Mouse (Mus musculus) ES-E14 (cell line): Measurements from ENCODE around the gene Pdcd10. TPM values are rescaled to one million over a fixed set of nuclear protein-coding genes. Genes with fewer than 3 reads are reported as not detected.

Experiments
- DNase-seq: peaks from one replicate; pipeline ENCODE4 v3.0.0-alpha.2; 2013; ENCODE audit warnings: low read depth, low spot score
- H3K27ac ChIP-seq: 2 replicates; pipeline ENCODE4 v1.5.1; 2012; ENCODE audit warnings: low read depth, mild to moderate bottlenecking, low read length, moderate library complexity, mixed read lengths; ENCODE audit not compliant: poor library complexity, insufficient read depth, severe bottlenecking
- H3K36me3 ChIP-seq: 2 replicates; pipeline ENCODE4 v1.6.1; 2012; ENCODE audit warnings: mild to moderate bottlenecking, low read length, moderate library complexity, mixed read lengths; ENCODE audit not compliant: control insufficient read depth, poor library complexity, insufficient read depth, severe bottlenecking
- H3K4me1 ChIP-seq, 2 experiments: fragments of 150-350 bp in 1 of 2; sonication (generic) in 1 of 2; 2 replicates each; pipeline ENCODE4 v1.6.1; 2012; ENCODE audit warnings: low read length in 2 of 2, mild to moderate bottlenecking in 1 of 2, mixed read lengths in 1 of 2; ENCODE audit not compliant: control insufficient read depth in 2 of 2, insufficient read depth in 2 of 2, poor library complexity in 1 of 2
- H3K4me3 ChIP-seq, 2 experiments: fragments of 150-350 bp in 1 of 2; sonication (generic) in 1 of 2; 2 replicates each; pipeline ENCODE4 v1.5.1; 2012; ENCODE audit warnings: low read length in 2 of 2, low read depth in 1 of 2, mild to moderate bottlenecking in 1 of 2, mixed read lengths in 1 of 2; ENCODE audit not compliant: insufficient read depth in 1 of 2, poor library complexity in 1 of 2, severe bottlenecking in 1 of 2
- H3K9ac ChIP-seq: 2 replicates; pipeline ENCODE4 v1.6.1; 2012; ENCODE audit warnings: low read depth, mild to moderate bottlenecking, low read length, mixed read lengths; ENCODE audit not compliant: poor library complexity, insufficient read depth, severe bottlenecking
- H3K9me3 ChIP-seq: fragments of 150-350 bp; sonication (generic); 2 replicates; pipeline ENCODE4 v1.6.1; 2012; ENCODE audit warnings: low read depth, mild to moderate bottlenecking, low read length; ENCODE audit not compliant: control insufficient read depth, insufficient read depth
- CHD2 ChIP-seq: IDR thresholded peaks from 2 replicates; pipeline ENCODE4 v1.6.1; 2014; ENCODE audit warnings: mild to moderate bottlenecking, low read depth, low read length, inconsistent platforms
- HCFC1 ChIP-seq: IDR thresholded peaks from 2 replicates; pipeline ENCODE4 v1.6.1; 2012; ENCODE audit warnings: low read length, inconsistent platforms, borderline replicate concordance; ENCODE audit not compliant: insufficient read depth
- MAFK ChIP-seq: IDR thresholded peaks from 2 replicates; pipeline ENCODE4 v1.6.1; 2014; ENCODE audit warnings: mild to moderate bottlenecking, low read depth, low read length, inconsistent platforms; ENCODE audit not compliant: insufficient read depth
- ZC3H11A ChIP-seq: IDR thresholded peaks from 2 replicates; pipeline ENCODE4 v1.6.1; 2012; ENCODE audit warnings: low read depth, mild to moderate bottlenecking, inconsistent platforms, low read length, borderline replicate concordance
- ZNF384 ChIP-seq: IDR thresholded peaks from 2 replicates; pipeline ENCODE4 v1.6.1; 2012; ENCODE audit warnings: low read depth, low read length, inconsistent platforms
- in situ Hi-C, 2 experiments: fragments of 600-800 bp; cut with MboI; formaldehyde crosslinking; loops; one replicate each; pipeline ENCODE4 v1.15.1; 2025; ENCODE audit warnings: low sequenced_read_pairs in 2 of 2, inconsistent platforms in 1 of 2; ENCODE audit not compliant: unreplicated experiment in 2 of 2
- total RNA-seq: library from RNA; depleted of rRNA; stranded (reverse); fragments of 300-350 nt; gene quantifications from 2 replicates; pipeline ENCODE4 v1.2.3, GENCODE M21; 2012; rRNA removed

Gene Pdcd10
- 34.1 and 51.0 TPM in 2 replicates for total RNA-seq

DNA sequence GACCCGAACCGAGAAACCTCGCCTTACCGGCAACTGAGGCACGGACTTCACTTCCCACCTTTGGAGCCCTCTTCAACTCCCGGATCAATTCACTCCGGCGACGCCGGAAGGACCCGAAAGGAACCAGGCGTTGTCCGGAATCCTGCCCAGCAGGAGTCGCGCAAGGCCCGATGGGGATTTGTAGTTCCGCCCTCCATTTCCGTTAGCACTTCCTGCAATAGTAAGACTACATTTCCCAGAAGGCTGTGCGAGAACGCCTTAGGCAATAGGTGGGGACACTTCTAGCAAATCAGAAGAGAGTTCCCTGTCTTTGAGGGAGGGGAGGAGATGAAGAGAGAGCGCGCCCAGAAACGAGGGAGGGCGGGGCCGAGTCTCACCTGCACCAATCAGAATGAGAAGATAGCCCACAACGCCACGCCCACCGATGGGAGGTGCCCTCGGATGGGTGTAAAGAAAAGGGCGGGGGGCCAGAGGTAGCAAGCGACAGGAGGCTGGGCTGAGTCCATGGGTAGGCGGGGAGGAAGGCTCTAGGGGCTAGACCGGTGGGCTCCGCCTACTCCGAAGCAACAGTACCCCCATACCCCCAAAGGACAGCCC lies at the start of gene Pdcd10:
TSS of gene Pdcd10 (minus strand) at position 162 of the 597 bp plus-strand sequence.
- Histone ChIP-seq H3K4me1 (peaks cover 0 to 2% of the 10 kb centered on the region in 2 experiments; a peak in 1 of 4 replicates), H3K27ac (peak within 1 kb of the TSS; percentile 90), H3K4me3 (peak within 1 kb of the TSS; percentile 97 to 98), H3K9me3 (no peaks in the 10 kb centered on the region), H3K36me3 (no peaks in the 10 kb centered on the region), H3K9ac (peak within 1 kb of the TSS; percentile 95)
- peak; percentile 100 for DNase-seq
- TF ChIP-seq MAFK: no peak
- no peak for TF ChIP-seq ZNF384
- TF ChIP-seq HCFC1: peak; percentile 98
- in situ Hi-C loops: no loop called here

DNA sequence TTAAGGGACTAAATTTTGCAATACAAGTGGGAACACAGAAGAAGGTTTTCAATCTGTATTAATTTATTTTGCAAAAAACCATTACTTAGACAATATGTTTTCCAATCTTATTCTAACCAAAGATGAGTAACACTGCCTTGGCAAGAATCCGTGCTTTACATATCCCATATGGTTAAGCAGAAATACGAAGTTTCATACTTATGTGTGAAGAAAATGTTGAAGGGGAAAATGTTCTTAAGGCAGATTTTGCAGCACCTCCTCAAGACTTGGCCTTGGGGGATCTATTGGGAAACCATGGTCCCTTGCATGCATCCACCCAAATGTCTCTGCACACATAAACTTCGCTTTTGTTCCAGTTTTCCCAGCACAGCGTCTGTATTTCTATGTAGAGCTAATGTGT lies 28.2 kb upstream of the Pdcd10 start:
- H3K4me3 ChIP-seq: no peak overlapping the region
- DNase-seq: no peak
- H3K9ac ChIP-seq: no peak overlapping the region
- TF ChIP-seq HCFC1 (no peak), CHD2 (no peak), ZNF384 (no peak), MAFK (no peak), ZC3H11A (no peak)
- in situ Hi-C loops: no loop called here
- no peak overlapping the region for H3K27ac ChIP-seq
- no peaks in the 10 kb centered on the region for H3K9me3 ChIP-seq
- no peaks in the 10 kb centered on the region for H3K4me1 ChIP-seq
- no peaks in the 10 kb centered on the region for H3K36me3 ChIP-seq

DNA sequence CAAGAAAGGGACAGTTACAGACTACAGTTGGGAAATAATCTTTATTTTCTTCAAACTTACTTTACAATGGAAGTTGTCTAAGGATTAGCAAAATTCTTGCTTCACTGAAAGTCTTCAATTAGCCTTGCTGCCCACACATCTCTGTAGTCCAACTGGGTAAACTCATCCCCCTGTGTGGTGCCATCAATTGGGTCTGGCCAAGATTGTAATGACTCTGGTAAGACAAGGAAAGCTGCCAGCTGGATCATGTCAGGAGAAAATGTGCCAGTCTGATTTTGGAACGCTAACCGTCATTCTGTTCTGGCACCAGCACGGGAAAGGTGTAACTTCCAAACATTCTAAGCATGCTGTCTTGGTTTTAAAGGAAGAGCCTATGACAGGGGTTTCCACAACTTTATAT lies 26.6 kb upstream of the Pdcd10 start:
- in situ Hi-C loops: no loop called here
- Histone ChIP-seq H3K4me1 (no peaks in the 10 kb centered on the region), H3K4me3 (no peak overlapping the region), H3K9me3 (no peaks in the 10 kb centered on the region), H3K9ac (no peak overlapping the region), H3K36me3 (no peaks in the 10 kb centered on the region), H3K27ac (no peak overlapping the region)
- DNase-seq: no peak
- TF ChIP-seq ZNF384 (no peak), CHD2 (no peak), MAFK (no peak), ZC3H11A (no peak), HCFC1 (no peak)

DNA sequence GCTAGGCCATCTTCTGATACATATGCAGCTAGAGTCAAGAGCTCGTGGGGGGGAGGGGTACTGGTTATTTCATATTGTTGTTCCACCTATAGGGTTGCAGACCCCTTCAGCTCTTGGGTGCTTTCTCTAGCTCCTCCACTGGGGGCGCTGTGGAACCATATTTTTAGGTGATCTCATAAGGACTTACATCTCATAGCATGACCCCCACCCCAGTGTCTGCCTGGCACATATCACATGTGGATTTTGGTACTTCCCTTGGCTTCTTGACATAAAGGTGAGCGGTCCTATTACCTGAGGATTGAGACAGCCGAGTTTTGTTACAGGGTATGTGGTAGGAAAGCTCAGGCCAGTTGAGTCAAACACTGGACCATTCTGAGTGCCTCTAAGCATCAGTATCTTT lies 22.7 kb upstream of the Pdcd10 start:
- TF ChIP-seq MAFK (no peak), ZC3H11A (0 out of 2 replicates have a peak, but pooled peaks have one; percentile 14), CHD2 (no peak), HCFC1 (no peak), ZNF384 (no peak)
- in situ Hi-C loops: no loop called here
- no peak overlapping the region for H3K9ac ChIP-seq

More for the DNA sequence above, 22.7 kb upstream of the Pdcd10 start:
- peak; percentile 57 for DNase-seq
- Histone ChIP-seq H3K36me3 (no peaks in the 10 kb centered on the region), H3K4me3 (no peak overlapping the region), H3K27ac (no peak overlapping the region), H3K4me1 (no peaks in the 10 kb centered on the region), H3K9me3 (no peaks in the 10 kb centered on the region)
